Mouse (Mus musculus) MN1 (cell line): ENCODE measurements at regions not wholly inside any gene's neighbourhood (a gene's known extent, or its start where the extent isn't known, plus 50 kb on each side); places are given as distances from the start of the nearest gene placed in this dataset.
"Not testable (repeated sequence)": the region's sequence is repeated elsewhere in the genome, so short reads cannot be mapped to it uniquely, and the experiment has no call there.

Source experiments
- DNase-seq: peaks from one replicate; pipeline ENCODE4 v3.0.0-alpha.2; 2016; ENCODE audit warnings: low spot score

DNA sequence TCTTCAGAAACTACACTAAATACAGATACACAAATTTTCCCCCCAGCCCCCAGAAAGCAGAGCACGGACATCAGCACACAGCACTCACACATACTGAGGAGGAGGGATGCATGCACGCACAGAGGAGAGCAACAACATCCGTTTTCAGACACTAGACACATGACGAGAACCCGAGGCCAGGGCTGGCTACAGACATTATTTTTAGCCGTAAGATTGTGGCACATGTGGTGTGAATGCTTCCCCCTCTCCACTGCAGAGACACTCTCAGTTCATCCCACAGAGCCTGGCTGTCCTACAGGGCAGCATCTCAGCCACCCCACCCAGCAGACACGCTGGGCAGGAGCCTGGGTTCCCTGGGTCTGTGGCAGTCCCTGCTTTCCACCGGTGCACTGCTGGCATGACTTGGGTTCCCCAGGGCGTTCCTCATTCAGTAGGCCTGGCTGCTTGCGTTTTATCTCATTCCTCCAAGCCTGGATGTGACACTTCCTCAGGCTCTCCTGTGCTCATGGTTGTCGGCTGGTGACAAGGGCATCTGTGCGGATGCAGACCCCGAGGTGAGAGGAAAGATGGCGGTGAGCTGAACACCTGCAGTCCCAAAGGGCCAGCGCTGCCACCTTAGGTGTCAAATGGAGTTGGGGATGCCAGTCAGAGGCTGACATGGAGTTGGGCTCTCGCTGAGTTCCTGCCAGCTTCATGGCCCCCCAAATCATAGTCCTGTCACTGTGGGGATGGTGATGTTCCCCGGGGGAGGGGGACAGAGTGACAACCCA, 247.1 kb upstream of the Myt1l start:
- no peak for DNase-seq

DNA sequence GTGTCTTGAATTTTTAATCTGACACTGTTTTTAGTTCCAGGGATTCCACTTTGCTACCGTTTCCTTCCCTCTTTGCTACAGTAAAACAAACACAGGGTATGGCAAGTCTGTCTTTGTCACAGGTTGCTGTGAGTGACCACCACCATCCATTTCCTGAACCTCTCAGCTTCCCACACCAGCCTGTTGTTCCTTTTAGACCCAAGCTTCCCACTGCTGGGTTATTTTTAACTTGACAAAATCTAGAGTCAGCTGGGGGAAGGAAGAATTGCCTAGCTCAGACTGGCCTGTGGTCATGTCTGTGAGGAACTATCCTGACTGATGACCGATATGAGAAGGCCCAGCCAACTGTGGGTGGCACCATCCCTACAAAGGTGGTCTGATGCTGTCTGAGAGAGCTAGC, 239.4 kb upstream of the Myt1l start:
- no peak for DNase-seq

DNA sequence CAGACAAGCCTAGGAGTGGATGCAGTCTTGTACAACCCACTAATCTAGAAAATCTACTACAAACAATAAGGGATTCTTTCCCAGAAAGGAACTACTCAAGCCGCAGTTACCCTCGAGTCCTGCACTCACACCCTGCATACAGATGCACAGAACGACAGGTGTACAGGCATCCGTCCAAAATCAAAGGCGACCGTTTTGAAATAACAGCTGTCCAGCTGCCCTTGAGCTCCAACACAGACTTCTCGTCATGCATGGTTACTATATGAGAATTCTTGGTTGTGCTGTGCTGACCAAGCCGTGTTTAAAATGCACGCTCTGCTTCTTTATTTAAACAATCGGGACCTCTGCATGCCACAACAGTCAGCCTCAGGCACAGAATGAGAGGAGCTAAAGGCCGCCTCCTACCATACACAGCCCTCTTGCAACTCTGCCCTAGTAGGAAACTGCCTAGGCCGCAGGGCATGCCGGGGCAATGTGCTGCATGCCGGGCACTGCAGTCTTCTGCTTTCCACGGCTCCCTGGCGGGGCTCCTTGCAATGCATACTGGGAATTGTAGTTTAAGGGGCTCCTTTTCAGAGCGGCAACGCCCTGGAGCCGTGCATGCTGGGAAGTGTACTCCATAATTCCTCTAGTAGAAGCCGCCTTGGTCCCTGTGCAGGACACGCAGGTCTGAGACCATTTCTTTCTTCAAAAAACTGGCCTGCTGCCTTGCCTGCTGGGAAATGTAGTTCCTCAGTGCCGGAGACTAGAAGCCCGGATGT, 237.4 kb upstream of the Myt1l start:
- DNase-seq: peak; percentile 99

DNA sequence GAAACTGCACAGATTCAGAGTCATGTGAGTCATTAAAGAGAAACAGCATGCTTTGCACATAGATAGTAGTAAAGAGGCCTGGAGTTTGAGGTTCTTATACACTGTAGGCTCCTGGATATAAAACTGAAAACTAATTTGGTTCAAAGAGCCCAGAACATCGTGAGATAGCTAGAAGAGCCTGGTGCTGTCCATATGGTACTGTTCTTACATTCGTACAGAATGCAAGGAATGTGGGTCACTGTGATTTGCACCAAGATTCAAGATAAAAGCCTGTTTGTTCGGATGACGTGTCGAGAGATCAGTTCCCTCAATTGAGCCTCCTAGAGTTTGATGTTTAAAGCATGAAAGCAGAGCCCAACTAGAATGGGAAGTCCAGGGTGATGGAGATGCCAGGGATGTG, 230.2 kb upstream of the Myt1l start:
- DNase-seq: no peak

DNA sequence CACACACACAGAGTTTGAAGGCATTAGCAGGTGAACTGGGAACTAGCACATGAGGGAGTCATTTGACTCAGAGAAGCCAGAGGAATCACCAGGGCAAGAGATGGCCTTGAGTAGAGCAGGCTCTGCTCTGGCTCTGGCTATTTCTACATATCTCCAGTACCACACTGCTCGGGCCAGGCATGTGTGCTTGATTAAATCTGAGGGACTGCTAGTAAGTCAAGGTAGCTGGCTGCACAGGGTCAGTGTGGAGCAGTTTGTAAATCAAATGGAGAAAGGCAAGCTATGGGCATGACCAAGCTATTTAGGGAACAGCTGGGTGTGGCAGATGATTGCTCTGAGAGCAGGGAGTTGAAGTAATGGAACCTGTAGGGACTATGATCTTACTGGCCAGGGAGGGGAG, 212.5 kb upstream of the Myt1l start:
- DNase-seq: no peak

DNA sequence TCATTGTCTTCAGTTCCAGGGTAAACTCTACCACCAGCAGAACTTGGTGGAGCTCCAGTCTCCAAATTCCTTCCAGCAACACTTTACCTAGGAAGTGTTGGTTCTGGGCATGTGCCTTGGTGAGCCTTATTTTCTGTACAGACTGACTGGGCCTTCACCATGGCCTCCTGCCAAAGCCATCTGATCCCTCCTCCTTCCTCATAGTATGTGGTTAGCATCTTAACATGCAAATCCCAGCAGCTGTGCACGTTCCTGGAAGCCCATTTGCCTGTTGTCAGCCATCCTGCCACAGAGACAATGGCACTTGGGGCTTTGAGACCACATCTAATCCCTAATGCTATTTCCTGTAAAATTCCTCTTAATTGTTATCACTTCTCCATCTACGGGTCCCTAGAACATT, 206.7 kb upstream of the Myt1l start:
- no peak for DNase-seq

DNA sequence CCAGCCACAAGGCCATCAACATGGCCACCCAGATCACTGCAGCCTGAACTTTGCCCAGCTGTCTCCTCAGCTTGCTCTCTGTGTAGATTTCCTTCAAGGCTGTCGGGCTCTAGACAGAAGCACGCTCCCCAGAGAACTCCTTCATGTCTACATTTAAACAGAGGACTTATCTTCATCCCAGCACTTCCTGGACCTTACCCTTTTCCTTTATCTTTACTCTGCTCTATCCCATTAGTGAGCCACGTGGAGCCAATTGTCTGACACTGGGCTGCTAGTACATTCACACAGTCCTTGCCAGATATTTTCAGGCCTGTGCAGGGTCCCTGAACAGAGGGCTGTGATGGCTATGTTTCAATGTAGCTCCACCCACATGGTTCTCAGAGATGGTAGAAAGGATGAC, 204.7 kb upstream of the Myt1l start:
- peak; percentile 25 for DNase-seq

DNA sequence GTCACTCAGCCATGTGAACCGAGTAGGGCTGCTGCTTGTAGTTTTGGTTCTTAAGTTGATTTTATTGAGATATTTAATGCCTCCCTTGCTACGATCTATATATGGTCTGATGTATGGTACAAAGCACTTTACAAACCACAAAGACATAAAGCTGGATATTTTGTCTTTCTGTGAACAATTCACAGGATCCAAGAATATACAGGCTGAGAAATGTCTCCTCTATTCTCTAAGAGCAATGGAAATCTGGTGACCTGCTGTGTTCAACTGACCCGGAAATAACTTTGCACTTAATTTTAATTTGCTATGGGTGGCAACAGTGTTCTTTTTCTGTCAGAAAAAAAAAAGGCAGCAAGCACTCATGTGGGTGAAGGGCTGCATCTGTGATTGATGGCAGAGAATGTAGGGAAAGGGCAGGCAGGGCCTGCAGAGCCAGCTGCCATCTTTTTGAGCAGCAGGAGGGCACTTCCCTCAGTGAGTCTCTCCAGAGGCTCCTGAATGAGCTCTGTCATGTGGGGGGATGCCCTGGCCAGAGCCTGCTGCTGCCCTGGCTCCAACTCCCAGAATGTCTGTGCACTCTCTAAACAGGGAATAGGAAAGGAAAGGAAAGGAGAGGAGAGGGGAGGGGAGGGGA, 192.2 kb upstream of the Myt1l start:
- DNase-seq: peak; percentile 29

DNA sequence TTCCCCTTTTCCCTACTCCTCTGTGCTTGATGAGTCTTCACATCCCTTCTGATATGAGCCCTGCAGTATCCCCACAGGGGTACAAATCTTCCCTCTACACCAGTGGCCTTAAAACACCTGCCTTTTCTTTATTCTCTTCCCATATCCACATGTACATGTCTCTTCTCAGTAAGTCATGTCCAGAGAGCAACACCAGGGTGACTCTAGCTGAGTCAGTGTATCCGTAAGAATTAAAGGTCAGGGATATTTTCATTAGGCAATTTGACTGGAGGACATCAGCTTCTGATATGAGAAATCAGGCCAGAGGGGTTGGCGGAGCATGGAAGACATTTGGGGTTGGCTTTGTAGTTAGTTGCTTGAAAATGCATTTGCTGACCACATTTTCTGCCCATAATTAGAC, 190.8 kb upstream of the Myt1l start:
- DNase-seq: peak; percentile 13

DNA sequence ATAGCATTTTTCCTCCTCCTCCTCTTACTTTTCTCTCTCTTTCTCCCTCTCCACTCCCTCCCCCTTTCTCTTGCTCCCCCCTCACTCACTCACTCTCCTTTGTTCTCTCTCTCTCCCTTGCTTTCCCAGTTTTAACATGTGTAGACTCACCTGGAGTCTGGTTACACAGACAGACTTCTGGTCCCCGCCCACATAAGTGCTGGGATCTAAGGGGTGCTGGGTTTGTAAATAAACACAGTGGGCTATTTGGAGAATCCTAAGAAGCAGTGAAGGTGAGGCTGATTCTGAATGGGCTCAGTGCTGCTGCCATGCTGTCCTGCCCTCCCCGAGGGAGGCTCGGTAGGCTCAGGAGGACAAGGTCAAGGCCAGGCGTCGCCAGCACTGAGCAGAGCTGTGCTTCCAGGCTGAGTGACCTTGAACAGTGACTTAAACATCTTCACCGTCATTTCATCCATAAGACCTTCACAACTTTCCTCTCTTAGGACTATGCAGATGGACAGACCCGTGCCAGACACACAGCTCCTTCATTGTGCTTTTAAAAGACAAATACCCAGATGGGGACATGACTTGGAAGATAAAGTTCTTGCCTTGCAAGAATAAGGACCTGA, 186.7 kb upstream of the Myt1l start:
- no peak for DNase-seq

DNA sequence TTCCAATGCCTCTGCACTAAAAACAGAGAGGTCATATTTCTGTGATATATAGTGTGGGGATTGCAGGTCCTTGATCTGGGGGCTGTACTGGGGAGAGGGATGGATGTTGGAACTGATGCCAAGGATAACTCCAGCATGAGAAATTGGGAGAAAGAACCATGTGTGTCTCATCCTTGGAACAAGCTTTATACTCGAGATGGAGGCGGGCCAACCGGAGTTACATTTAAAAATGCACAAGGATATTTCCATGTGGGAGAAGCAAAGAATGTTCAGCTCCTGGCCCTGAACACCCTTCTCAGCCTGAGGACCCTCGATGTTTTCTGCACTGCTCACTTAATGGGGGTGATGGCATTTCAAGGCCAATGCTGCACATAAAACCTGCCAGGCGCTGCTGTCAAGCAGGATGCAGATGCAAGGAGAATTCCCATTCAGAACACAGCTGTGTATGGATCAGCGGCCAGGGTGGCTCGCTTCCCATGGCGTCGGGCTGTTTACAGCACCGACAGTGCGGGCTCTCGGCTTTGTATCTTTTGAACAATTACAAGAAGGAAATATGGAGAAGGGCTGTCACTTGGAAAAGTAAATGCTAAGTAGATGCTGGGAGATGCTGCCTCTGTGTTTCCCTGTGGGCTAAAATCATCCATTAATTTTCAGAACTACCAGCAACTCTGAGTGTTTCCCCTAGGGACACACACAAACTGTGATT, 184.9 kb upstream of the Myt1l start:
- DNase-seq: no peak

DNA sequence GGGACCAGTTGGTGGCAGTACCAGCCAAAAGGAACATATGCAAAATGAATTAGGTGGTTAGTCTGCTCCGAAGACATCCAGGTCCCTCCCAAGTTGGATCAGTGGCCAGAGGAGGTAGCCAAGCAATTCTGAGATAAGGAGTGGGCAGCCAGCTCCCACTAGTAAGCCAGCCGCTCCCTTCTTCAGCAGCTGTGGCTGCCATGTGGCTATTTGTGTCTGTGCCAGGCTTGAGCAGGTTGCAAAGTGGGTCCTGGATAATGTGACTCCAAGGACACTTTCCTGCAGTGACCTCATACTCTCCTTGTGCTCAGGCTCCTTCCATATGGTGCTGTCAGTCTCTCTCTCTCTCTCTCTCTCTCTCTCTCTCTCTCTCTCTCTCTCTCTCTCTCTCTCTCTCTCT, 179.5 kb upstream of the Myt1l start:
- DNase-seq: peak; percentile 91

DNA sequence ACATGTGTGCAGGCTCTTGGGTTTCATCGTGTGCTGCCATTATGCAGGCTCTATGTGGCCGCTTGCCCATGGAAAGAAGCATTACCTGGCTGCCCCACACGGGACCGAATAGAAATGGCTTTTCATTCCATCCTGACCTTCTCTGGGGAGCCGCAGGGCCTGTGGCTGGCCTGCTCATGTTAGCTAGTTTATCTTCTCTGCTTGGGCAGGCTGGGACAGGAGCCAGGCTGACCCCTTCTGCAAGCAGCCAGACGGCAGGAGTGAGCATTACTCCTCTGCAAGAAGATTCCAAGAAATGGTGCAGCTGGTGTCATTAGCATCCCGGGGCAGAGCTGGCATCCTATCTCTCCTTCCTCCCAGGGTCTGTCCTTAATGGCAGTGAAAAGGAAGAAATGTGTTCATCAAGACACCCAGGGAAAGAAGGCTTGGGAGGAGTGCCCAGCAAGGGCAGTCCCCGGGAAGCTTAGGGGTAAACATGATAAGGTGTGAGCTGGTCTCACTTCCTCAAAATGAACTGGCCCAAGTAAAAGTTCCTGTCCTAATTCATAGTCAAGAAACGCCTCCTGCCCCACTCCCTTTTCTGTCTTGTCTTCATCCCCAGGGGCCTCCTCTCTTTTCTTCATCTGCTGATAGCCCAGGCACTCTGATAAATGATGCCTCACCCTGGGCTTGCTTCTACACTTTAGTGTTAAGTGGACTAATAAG, 178.9 kb upstream of the Myt1l start:
- peak; percentile 77 for DNase-seq

DNA sequence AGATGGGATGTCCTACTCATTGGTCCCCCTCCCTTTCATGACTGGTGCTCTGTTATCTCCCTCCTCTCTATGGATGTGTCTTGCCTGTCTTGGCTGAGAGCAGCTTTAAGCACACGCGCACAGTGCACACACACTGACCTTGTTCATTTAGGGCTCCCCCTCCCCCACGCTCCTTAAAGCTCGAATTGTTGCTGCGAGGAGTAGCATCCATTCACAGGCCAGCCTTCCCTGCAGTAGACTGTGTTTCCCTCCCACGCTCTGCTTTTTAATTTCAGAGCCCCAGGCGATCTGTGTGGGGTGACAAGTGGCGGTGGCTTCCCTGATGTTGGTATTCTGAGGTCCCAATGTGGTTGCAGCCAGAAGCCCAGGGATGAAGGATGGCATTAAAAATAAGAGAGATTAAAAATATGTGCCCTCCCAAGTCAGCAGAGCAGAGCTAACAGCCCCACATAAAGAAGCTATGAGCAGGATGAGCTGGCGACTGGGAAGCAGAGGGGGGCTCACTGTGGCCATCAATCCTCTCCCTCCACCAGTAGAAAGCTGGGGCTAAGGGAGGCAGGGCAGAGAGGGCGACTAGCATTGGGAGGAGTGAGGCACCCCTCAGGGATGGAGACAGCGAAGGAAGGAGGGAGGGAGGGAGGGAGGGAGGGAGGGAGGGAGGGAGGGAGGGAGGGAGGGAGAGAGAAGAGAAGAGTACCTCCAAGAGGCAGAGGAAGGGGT, 174.2 kb upstream of the Myt1l start:
- no peak for DNase-seq

DNA sequence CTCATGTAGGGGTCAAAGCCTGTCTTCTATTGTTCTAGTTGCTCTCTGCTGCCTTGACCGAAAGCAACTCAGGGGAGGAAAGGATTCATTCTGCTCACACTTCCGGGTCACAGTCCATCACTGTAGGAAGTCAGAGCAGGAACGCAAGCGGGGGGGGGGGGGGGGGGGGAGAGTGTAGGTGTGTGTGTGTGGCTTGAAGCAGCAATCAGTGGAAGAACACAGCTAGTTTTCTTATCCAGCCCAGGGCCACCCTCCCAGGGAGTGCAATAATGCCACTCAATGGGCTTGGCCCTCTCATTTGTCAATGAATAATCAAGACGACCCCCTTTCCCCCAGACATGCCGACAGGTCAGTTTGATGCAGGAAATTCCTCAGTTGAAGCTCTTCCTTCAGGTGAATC, 173.4 kb upstream of the Myt1l start:
- DNase-seq: no peak

DNA sequence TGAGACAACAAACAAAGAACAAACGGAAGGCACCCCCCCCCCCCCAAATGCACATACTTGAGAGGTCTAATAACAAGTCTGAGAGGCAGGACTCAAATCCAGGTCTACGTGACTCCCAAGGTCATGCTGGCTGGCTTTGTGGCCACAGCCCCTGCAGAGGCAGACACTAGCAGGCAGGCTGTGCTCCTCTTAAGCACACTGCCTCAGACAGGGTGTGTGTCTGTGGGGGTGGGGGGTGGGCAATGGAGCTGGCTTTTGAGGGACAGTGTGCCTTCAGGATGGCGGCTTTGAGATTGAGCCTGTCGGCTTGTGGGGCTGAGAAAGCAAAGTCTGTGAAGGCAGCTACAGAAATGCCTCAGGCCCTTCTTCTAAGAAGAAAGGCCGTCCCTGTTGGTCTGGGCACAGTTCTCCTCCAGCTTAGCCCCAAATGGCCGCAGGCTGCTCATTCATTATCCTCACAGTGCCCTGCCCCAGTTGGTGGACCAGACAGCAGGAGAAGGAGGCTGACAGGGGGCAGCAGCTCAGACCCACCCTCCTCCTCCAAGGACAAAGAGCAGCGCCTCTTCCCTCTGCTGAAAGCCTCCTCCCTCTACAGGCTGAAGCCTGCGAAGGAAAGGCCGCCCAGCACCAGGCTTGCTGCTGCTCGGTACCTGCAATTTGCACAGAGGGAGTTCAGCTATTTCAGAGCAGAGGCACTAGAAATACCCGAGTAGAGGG, 171.3 kb upstream of the Myt1l start:
- no peak for DNase-seq

DNA sequence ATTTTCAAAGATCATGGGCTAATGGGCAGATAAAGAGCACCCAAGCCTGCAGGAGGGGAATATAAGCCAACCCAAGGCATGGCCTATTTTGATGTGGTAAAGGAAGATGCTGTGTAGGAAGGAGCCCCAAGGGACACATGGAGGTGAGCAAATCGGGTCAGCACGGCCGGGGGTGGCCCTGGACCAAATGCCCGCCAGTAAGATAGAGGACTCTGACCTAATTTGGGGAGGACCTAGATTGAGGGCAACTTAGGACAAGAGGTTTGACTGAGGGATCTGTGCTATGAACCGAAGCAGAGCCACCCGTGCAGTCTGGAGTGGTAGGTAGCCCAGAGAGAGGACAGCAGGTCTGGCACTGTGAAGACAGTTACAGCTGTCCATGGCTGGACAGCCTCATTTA, 166.9 kb upstream of the Myt1l start:
- DNase-seq: no peak

DNA sequence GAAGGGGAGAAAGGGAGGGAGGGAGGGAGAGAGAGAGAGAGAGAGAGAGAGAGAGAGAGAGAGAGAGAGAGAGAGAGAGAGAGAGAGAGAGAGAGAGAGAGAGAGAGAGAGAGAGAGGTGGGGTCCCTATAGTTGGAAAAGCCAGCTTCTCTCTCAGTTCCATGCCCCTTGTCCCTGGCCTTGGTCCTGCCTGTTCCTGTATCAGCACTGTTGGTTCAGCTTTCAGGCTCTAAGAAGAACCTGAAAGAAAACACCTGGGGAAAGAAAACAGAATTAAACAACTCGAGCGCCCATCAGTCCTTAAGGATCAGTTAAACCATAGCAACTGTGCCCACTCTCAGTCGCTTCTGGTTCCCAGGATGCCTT, 160.5 kb upstream of the Myt1l start:
- not testable (repeated sequence) for DNase-seq

DNA sequence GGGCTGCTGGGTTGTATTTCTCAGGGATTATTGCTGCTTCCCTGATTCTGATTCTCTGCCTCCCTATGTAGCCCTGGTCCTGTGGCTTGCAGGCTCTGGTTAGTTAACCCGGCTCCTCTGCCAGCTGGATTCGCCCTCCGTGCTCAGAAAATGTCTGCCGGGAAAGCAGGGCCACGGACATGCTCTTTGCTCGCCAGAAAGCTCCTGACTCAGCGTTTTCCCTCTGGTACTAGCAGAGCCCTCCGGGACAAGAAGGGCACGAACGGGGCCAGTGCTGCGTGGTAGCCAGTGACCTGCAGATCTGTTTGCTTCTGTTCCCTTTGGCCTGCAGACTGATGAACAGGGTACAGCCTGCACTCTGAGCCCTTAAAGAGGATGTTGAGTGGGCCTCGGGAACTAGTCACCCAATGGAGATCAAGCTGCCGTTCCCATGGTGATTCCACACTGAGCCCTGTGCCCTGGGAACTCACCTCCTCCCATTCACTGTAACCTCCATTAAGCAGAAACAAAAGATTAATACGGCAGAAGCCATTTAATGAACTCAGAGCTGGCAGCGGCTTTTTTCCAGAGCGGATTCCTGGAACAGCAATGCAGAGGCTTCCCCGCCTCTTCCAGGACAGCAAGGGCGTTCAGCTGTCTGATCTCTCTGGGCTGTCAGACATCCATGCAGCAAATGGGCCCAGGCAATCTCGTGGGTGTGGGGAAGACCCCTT, 159.9 kb upstream of the Myt1l start:
- DNase-seq: peak; percentile 82

DNA sequence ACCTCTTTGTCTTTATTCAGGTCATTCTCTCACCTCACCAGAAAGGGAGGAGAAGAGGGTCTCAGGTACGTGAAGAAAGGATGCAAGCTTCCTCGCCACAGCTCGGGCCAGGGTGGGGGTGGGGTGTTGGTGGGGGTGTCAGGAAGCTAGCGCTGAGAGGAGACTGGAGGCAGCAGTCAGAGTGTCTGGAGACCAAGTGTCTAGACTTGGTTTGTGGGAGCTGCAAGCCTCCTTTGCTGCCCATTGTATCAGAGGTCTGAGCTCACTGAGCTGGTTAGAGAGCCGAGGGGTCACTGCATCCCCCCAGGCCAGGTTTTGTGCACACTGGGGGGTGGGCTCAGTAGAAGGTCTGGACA, 159.4 kb upstream of the Myt1l start:
- no peak for DNase-seq
